ENCODE assay signal across 14 mouse cellular contexts in genomic region chr14:31244777-31245176, GRCm38 (mm10). TPM values are rescaled to one million over a fixed set of nuclear protein-coding genes. Genes with fewer than 3 reads are reported as not detected.
"Had no signal": no experiment of that assay in that cellular context is flagged by ENCODE, and none has a peak within 500 bp of the region (broad histone marks: within the 10 kb centered on the region; RNA-seq: fewer than 3 reads in every experiment).

No protein-coding gene starts in this region.

- DNase-seq: lung, adult 18-20 months; lung, embryonic 14.5 days; lung, postnatal 10 days; thymus, adult 2 months; thymus, postnatal 25 days; thymus, postnatal 4 days had no signal

- H3K4me3 ChIP-seq: megakaryocyte, embryonic 14.5 days; midbrain, embryonic 13.5 days; midbrain, embryonic 15.5 days; neural tube, embryonic 12.5 days; stomach, embryonic 15.5 days had no signal

- H3K4me1 ChIP-seq: midbrain, embryonic 13.5 days; neural tube, embryonic 12.5 days; stomach, embryonic 15.5 days had no signal

- ATAC-seq: midbrain, embryonic 13.5 days; midbrain, embryonic 15.5 days had no signal

- H3K36me3 ChIP-seq: midbrain, embryonic 13.5 days; midbrain, embryonic 15.5 days; neural tube, embryonic 12.5 days; stomach, embryonic 15.5 days had no signal

- H3K27ac ChIP-seq: midbrain, embryonic 13.5 days; midbrain, embryonic 15.5 days; neural tube, embryonic 12.5 days; stomach, embryonic 15.5 days; stomach, postnatal 0 days had no signal

- H3K9me3 ChIP-seq: megakaryocyte, embryonic 14.5 days; midbrain, embryonic 13.5 days; midbrain, embryonic 15.5 days; neural tube, embryonic 12.5 days; stomach, embryonic 15.5 days had no signal

- H3K27me3 ChIP-seq: megakaryocyte, embryonic 14.5 days; midbrain, embryonic 13.5 days; midbrain, embryonic 15.5 days; neural tube, embryonic 12.5 days; stomach, embryonic 15.5 days had no signal

- H3K9ac ChIP-seq: lung, embryonic 14.5 days; midbrain, embryonic 13.5 days; midbrain, embryonic 15.5 days; neural tube, embryonic 12.5 days; stomach, embryonic 15.5 days had no signal

RNA-seq across cellular contexts. Expression of gene Sema3g, which starts 27.1 kb away (rescaled TPM):
- total RNA-seq: monocyte, adult 5-6 weeks had no signal

RNA-seq across cellular contexts. Expression of gene Tnnc1, which starts 36.7 kb away (rescaled TPM):
- total RNA-seq: monocyte, adult 5-6 weeks; neutrophil, adult 5-6 weeks had no signal
